Mouse (Mus musculus) hindbrain, embryonic 10.5 days (tissue): ENCODE measurements around the gene Fam193a. TPM values are rescaled to one million over a fixed set of nuclear protein-coding genes. Genes with fewer than 3 reads are reported as not detected.

Experiments used
- DNase-seq: peaks from one replicate; pipeline ENCODE4 v3.0.0-alpha.2; 2017; ENCODE audit warnings: low spot score
- H3K27ac ChIP-seq: fragments of 300-500 bp; sonication (generic); 2 replicates; pipeline ENCODE4 v1.5.1; 2016; ENCODE audit warnings: mild to moderate bottlenecking, moderate library complexity
- H3K27me3 ChIP-seq: fragments of 300-500 bp; sonication (generic); 2 replicates; pipeline ENCODE4 v1.6.1; 2016; ENCODE audit warnings: mild to moderate bottlenecking; ENCODE audit not compliant: poor library complexity, insufficient read depth, severe bottlenecking
- H3K36me3 ChIP-seq: fragments of 300-500 bp; sonication (generic); 2 replicates; pipeline ENCODE4 v1.6.1; 2016; ENCODE audit warnings: mild to moderate bottlenecking, moderate library complexity
- H3K4me1 ChIP-seq: fragments of 300-500 bp; sonication (generic); replicated peaks from 2 replicates; pipeline ENCODE4 v1.6.1; 2016; ENCODE audit warnings: mild to moderate bottlenecking
- H3K4me3 ChIP-seq: fragments of 300-500 bp; sonication (generic); 2 replicates; pipeline ENCODE4 v1.5.1; 2016; ENCODE audit warnings: mild to moderate bottlenecking, moderate library complexity
- H3K9me3 ChIP-seq: fragments of 300-500 bp; sonication (generic); 2 replicates; pipeline ENCODE4 v1.6.1; 2016; ENCODE audit warnings: mild to moderate bottlenecking, moderate library complexity
- WGBS: fragments of 180-500 bp; shearing (Covaris S2); methylation state at CpG from one replicate; pipeline ENCODE4 v1.1.7; 2016; 5-methylcytosine and 5-hydroxymethylcytosine counted together
- polyA plus RNA-seq: library from polyadenylated mRNA; unstranded; fragments of >200 nt; fragmentation: Nextera tagmentation; extraction: Ambion mirVana; gene quantifications from 2 replicates; pipeline ENCODE4 v1.2.1, GENCODE M21; 2016

The Fam193a gene
- polyA plus RNA-seq, 1 experiment from 2014 or later: 13.2 TPM

- H3K4me1 ChIP-seq: no peaks in the 10 kb centered on the region
- H3K36me3 ChIP-seq: peaks cover 100% of the 10 kb centered on the region
Measured at GRCm38 (mm10) chr5:34438659-34439058, 68.9 kb downstream of the Fam193a start.

GRCm38 (mm10) chr5:34439768-34440167, 70.0 kb downstream of the Fam193a start:
- H3K27me3 ChIP-seq: no peaks in the 10 kb centered on the region
- H3K36me3 ChIP-seq: peaks cover 100% of the 10 kb centered on the region
- WGBS: 91% methylated on average over 2 of the region's 2 CpGs

More at GRCm38 (mm10) chr5:34438659-34439058, 68.9 kb downstream of the Fam193a start:
- WGBS: 80% methylated on average over 1 of the region's 1 CpGs
- Histone ChIP-seq H3K27ac (no peak overlapping the region), H3K9me3 (no peaks in the 10 kb centered on the region), H3K27me3 (no peaks in the 10 kb centered on the region), H3K4me3 (no peak overlapping the region)
- no peak for DNase-seq

DNA sequence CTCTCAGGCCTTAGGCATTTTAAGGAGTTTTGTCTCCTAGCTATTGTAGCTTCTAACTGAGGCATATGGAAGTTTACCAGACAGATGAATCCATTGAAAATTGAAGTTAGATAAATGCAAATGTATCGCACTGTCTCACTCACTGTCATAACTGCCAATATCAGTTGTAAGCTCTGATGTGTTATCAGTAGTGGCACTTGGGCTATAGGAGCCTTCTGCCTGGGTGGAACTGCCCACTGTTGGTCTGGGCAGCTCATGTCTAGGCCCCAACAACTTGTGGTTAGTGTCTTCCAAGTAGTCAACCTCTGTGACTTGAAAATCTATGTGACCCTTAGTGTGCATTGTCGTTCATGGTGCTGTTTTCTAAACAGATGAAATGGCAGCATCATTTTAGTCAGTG, 72.1 kb downstream of the Fam193a start:
- H3K9me3 ChIP-seq: no peaks in the 10 kb centered on the region
- H3K27ac ChIP-seq: no peak overlapping the region
- 98% methylated on average over 2 of the region's 2 CpGs for WGBS
- no peak for DNase-seq
- no peak overlapping the region for H3K4me3 ChIP-seq
- peaks cover 100% of the 10 kb centered on the region for H3K36me3 ChIP-seq
- H3K4me1 ChIP-seq: no peaks in the 10 kb centered on the region
- no peaks in the 10 kb centered on the region for H3K27me3 ChIP-seq

More at GRCm38 (mm10) chr5:34439768-34440167, 70.0 kb downstream of the Fam193a start:
- Histone ChIP-seq H3K4me3 (no peak overlapping the region), H3K27ac (no peak overlapping the region), H3K4me1 (no peaks in the 10 kb centered on the region), H3K9me3 (no peaks in the 10 kb centered on the region)
- no peak for DNase-seq

GRCm38 (mm10) chr5:34446207-34446606, 76.5 kb downstream of the Fam193a start:
- DNase-seq: no peak
- Histone ChIP-seq H3K36me3 (peaks cover 87% of the 10 kb centered on the region), H3K4me3 (no peak overlapping the region), H3K27me3 (no peaks in the 10 kb centered on the region), H3K9me3 (no peaks in the 10 kb centered on the region), H3K4me1 (no peaks in the 10 kb centered on the region), H3K27ac (no peak overlapping the region)
- 92% methylated on average over 9 of the region's 9 CpGs for WGBS

DNA sequence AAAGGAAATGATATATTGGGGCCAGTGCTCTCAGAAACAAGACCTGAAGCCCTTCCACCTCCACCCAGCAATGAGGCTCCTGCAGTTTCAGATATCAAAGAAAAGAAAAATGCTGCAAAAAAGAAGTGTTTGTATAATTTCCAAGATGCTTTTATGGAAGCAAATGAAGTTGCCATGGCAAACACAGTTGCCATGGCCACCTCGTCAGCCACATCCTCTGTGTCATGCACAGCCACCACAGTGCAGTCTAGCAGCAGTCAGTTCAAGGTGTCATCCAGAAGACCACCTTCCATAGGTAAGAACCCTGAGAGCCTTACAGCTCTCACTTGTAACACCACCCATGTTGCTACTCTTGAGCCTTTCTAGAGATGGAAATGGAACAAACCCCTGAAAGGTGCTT, 89.3 kb downstream of the Fam193a start:
- Histone ChIP-seq H3K4me1 (no peaks in the 10 kb centered on the region), H3K9me3 (no peaks in the 10 kb centered on the region), H3K4me3 (no peak overlapping the region), H3K27me3 (no peaks in the 10 kb centered on the region), H3K36me3 (peaks cover 92% of the 10 kb centered on the region), H3K27ac (no peak overlapping the region)
- WGBS: 87% methylated on average over 1 of the region's 1 CpGs
- no peak for DNase-seq

DNA sequence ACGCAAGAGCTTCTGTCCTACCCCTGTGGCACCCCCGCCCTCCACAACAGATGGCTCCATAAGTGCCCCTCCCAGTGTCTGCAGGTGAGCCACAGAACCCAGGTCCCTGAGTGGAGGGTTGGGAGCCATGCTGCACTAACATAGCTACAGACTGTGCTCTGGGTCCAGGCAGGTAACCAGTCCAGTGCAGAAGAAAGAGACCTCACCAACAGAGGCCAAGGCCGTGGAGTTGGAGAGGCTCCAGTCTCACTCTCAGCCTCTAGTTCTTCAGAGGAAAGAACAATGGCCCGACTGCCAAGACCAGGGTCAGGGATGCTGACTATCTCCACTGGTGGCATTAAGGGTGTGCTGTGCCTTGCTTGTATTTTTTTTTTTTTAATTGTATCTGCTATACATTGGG, 91.6 kb downstream of the Fam193a start:
- no peaks in the 10 kb centered on the region for H3K27me3 ChIP-seq
- DNase-seq: no peak
- no peaks in the 10 kb centered on the region for H3K9me3 ChIP-seq
- peaks cover 96% of the 10 kb centered on the region for H3K36me3 ChIP-seq
- no peak overlapping the region for H3K4me3 ChIP-seq
- H3K4me1 ChIP-seq: no peaks in the 10 kb centered on the region
- 95% methylated on average over 4 of the region's 4 CpGs for WGBS
- H3K27ac ChIP-seq: no peak overlapping the region

DNA sequence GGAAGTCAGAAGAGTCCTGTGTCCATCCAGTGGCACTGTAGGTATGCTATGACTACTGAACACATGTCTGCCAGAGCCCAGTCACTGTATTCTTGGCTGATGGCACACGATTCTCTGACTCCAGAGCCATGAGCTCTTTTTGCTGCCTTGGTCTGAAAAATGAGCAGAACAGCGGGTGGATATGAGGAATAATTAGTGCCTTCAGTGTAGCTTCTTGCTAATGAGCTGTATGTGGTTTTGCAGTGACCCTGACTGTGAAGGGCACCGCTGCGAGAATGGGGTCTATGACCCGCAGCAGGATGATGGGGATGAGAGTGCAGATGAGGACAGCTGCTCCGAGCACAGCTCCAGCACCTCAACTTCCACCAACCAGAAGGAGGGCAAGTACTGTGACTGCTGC, 92.1 kb downstream of the Fam193a start:
- DNase-seq: no peak
- H3K36me3 ChIP-seq: peaks cover 98% of the 10 kb centered on the region
- H3K27ac ChIP-seq: no peak overlapping the region
- H3K9me3 ChIP-seq: no peaks in the 10 kb centered on the region
- H3K27me3 ChIP-seq: no peaks in the 10 kb centered on the region
- H3K4me1 ChIP-seq: no peaks in the 10 kb centered on the region
- WGBS: 91% methylated on average over 6 of the region's 6 CpGs
- H3K4me3 ChIP-seq: no peak overlapping the region

DNA sequence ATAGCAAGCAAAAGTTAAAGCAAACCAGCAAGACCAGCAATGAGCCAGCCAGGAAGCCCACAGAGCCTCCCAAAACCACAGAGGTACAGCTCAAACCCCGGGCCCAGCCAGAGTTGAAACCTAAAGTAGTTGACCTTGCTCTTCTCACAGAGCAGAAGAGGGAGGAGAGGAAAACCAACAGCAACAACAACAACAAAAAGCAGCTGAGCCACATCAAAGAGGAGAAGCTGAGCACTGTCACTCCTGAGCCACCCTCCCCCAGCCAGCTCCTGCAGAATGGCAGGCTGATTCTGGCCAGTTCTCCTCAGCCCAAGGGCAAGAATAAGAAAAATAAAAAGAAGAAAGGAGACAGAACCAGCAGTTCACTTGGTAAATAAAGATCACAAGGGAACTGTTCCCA, 96.3 kb downstream of the Fam193a start:
- H3K27me3 ChIP-seq: no peaks in the 10 kb centered on the region
- no peaks in the 10 kb centered on the region for H3K4me1 ChIP-seq
- H3K4me3 ChIP-seq: no peak overlapping the region
- H3K36me3 ChIP-seq: peaks cover 93% of the 10 kb centered on the region
- DNase-seq: no peak
- H3K9me3 ChIP-seq: no peaks in the 10 kb centered on the region
- 96% methylated on average over 1 of the region's 1 CpGs for WGBS
- H3K27ac ChIP-seq: no peak overlapping the region

- DNase-seq: no peak
Measured at GRCm38 (mm10) chr5:34466648-34467047, 96.9 kb downstream of the Fam193a start.

DNA sequence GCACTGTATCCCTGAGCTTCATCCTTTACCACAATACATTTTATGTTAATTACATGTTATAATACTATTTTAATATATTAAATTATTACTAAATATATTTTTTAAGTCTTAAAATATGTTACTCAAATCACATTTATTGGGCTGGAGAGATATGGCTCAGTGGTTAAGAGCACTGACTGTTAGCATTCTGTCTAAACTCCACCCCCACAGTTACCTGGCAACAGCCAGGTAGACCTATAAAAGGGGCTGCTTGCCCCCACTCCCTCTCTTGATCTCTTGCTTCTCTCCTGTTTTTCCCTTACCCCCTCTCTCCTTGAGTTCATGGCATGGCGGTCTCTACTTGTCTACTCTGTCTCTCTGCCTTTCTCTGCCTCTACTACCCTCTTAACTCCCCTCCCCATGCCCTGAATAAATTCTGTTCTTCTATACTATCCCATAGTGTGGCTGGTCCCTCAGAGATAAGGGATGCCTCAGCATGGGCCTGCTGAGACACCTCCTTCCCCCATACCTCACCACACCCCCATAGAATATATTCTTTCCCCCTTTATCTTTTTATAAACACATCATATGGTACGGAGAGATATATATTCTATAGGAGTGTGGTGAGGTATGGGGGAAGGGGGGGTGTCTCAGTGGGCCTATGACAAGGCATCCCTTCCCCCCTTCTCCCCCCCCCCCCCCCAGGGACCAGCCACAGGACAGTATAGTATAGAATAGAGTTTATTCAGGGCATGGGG, 98.5 kb downstream of the Fam193a start:
- no peak overlapping the region for H3K27ac ChIP-seq
- no peak for DNase-seq
- H3K36me3 ChIP-seq: peaks cover 90% of the 10 kb centered on the region
- H3K4me3 ChIP-seq: no peak overlapping the region
- H3K27me3 ChIP-seq: no peaks in the 10 kb centered on the region
- WGBS: 98% methylated on average over 2 of the region's 2 CpGs
- no peaks in the 10 kb centered on the region for H3K4me1 ChIP-seq
- no peaks in the 10 kb centered on the region for H3K9me3 ChIP-seq

More at GRCm38 (mm10) chr5:34466648-34467047, 96.9 kb downstream of the Fam193a start:
- WGBS: 92% methylated on average over 2 of the region's 2 CpGs
- Histone ChIP-seq H3K4me3 (no peak overlapping the region), H3K4me1 (no peaks in the 10 kb centered on the region), H3K27ac (no peak overlapping the region), H3K27me3 (no peaks in the 10 kb centered on the region), H3K36me3 (peaks cover 93% of the 10 kb centered on the region), H3K9me3 (no peaks in the 10 kb centered on the region)

- no peak for DNase-seq
- no peak overlapping the region for H3K4me3 ChIP-seq
- 85% methylated on average over 3 of the region's 3 CpGs for WGBS
- no peaks in the 10 kb centered on the region for H3K9me3 ChIP-seq
- no peaks in the 10 kb centered on the region for H3K27me3 ChIP-seq
- H3K36me3 ChIP-seq: peaks cover 96% of the 10 kb centered on the region
- no peaks in the 10 kb centered on the region for H3K4me1 ChIP-seq
- no peak overlapping the region for H3K27ac ChIP-seq
Measured at GRCm38 (mm10) chr5:34480926-34481325, 111.2 kb downstream of the Fam193a start.

- DNase-seq: no peak
- Histone ChIP-seq H3K27me3 (no peaks in the 10 kb centered on the region), H3K4me1 (no peaks in the 10 kb centered on the region), H3K36me3 (peaks cover 67% of the 10 kb centered on the region), H3K27ac (no peak overlapping the region), H3K4me3 (no peak overlapping the region), H3K9me3 (no peaks in the 10 kb centered on the region)
- 93% methylated on average over 15 of the region's 15 CpGs for WGBS
Measured at GRCm38 (mm10) chr5:34485731-34486130, 116.0 kb downstream of the Fam193a start.

- Histone ChIP-seq H3K27me3 (no peaks in the 10 kb centered on the region), H3K4me3 (no peak overlapping the region), H3K4me1 (no peaks in the 10 kb centered on the region), H3K36me3 (peaks cover 49% of the 10 kb centered on the region), H3K27ac (no peak overlapping the region), H3K9me3 (no peaks in the 10 kb centered on the region)
- WGBS: 80% methylated on average over 6 of the region's 6 CpGs
- no peak for DNase-seq
Measured at GRCm38 (mm10) chr5:34487320-34488090, 117.8 kb downstream of the Fam193a start.
